Mouse (Mus musculus): ENCODE data around the gene Dnaja3. TPM values are rescaled to one million over a fixed set of nuclear protein-coding genes. Genes with fewer than 3 reads are reported as not detected.
"Not testable (repeated sequence)": the region's sequence is repeated elsewhere in the genome, so short reads cannot be mapped to it uniquely, and the experiment has no call there.

Gene Dnaja3
- polyA plus RNA-seq, 1 experiment from 2014 or later: 57.0 TPM

GRCm38 (mm10) chr16:4680922-4681455 is 41.2 kb downstream of the Dnaja3 start:
- H3K9ac ChIP-seq (ENCODE audit: low read length); H3K36me3 ChIP-seq (ENCODE audit: control insufficient read depth, insufficient read depth, low read length); H3K27me3 ChIP-seq (ENCODE audit: control insufficient read depth, insufficient read depth, low read length); H3K4me2 ChIP-seq; H3K27ac ChIP-seq (ENCODE audit: low read depth, low read length); H3K4me3 ChIP-seq (ENCODE audit: low read depth, low read length); ATAC-seq (ENCODE audit: low FRiP score); H3K9me3 ChIP-seq (ENCODE audit: control insufficient read depth, low read length): not testable (repeated sequence)
- peak; percentile 59 for DNase-seq (ENCODE audit: low spot score, missing footprints)
- H3K4me1 ChIP-seq (ENCODE audit: control insufficient read depth, insufficient read depth, low read length): peaks cover 23% of the 10 kb centered on the region
- 89% methylated on average over 3 of the region's 3 CpGs for WGBS

GRCm38 (mm10) chr16:4682628-4683179 is 42.9 kb downstream of the Dnaja3 start:
- no peaks in the 10 kb centered on the region for H3K9me3 ChIP-seq (ENCODE audit: control insufficient read depth, low read length)
- H3K27ac ChIP-seq (ENCODE audit: low read depth, low read length): no peak overlapping the region
- no peaks in the 10 kb centered on the region for H3K27me3 ChIP-seq (ENCODE audit: control insufficient read depth, insufficient read depth, low read length)
- H3K4me1 ChIP-seq (ENCODE audit: control insufficient read depth, insufficient read depth, low read length): peaks cover 23% of the 10 kb centered on the region
- WGBS: 79% methylated on average over 4 of the region's 4 CpGs
- peak overlapping the region; percentile 90; the same call in 1 of the 2 replicates for H3K4me2 ChIP-seq
- no peaks in the 10 kb centered on the region for H3K36me3 ChIP-seq (ENCODE audit: control insufficient read depth, insufficient read depth, low read length)
- H3K4me3 ChIP-seq (ENCODE audit: low read depth, low read length): peak overlapping the region; percentile 91; the same call in 1 of the 2 replicates
- ATAC-seq (ENCODE audit: low FRiP score) (no peak), DNase-seq (ENCODE audit: low spot score, missing footprints) (peak; percentile 57)
- H3K9ac ChIP-seq (ENCODE audit: low read length): peak overlapping the region; percentile 88; the same call in 1 of the 2 replicates

GRCm38 (mm10) chr16:4683193-4683580 is 43.4 kb downstream of the Dnaja3 start:
- Histone ChIP-seq H3K27me3 (ENCODE audit: control insufficient read depth, insufficient read depth, low read length) (no peaks in the 10 kb centered on the region), H3K27ac (ENCODE audit: low read depth, low read length) (no peak overlapping the region), H3K4me1 (ENCODE audit: control insufficient read depth, insufficient read depth, low read length) (peaks cover 23% of the 10 kb centered on the region), H3K4me3 (ENCODE audit: low read depth, low read length) (peak overlapping the region; percentile 91), H3K4me2 (peak overlapping the region; percentile 90), H3K9me3 (ENCODE audit: control insufficient read depth, low read length) (no peaks in the 10 kb centered on the region), H3K9ac (ENCODE audit: low read length) (peak overlapping the region; percentile 88), H3K36me3 (ENCODE audit: control insufficient read depth, insufficient read depth, low read length) (peaks cover under 1% of the 10 kb centered on the region; the same call in 1 of the 2 replicates)
- ATAC-seq (ENCODE audit: low FRiP score) (no peak), DNase-seq (ENCODE audit: low spot score, missing footprints) (no peak)
- WGBS: 35% methylated on average over 9 of the region's 9 CpGs

GRCm38 (mm10) chr16:4683581-4684456 is 44.0 kb downstream of the Dnaja3 start:
- Histone ChIP-seq H3K4me1 (ENCODE audit: control insufficient read depth, insufficient read depth, low read length) (peaks cover 20% of the 10 kb centered on the region), H3K9ac (ENCODE audit: low read length) (peak overlapping the region; percentile 88), H3K9me3 (ENCODE audit: control insufficient read depth, low read length) (no peaks in the 10 kb centered on the region), H3K36me3 (ENCODE audit: control insufficient read depth, insufficient read depth, low read length) (peaks cover 4% of the 10 kb centered on the region; the same call in 1 of the 2 replicates), H3K4me3 (ENCODE audit: low read depth, low read length) (peak overlapping the region; percentile 91), H3K4me2 (peak overlapping the region; percentile 90), H3K27ac (ENCODE audit: low read depth, low read length) (no peak overlapping the region), H3K27me3 (ENCODE audit: control insufficient read depth, insufficient read depth, low read length) (no peaks in the 10 kb centered on the region)
- ATAC-seq (ENCODE audit: low FRiP score) (peak; percentile 84), DNase-seq (ENCODE audit: low spot score, missing footprints) (peak; percentile 100)
- WGBS: under 1% methylated on average over 54 of the region's 54 CpGs

- WGBS: 2% methylated on average over 9 of the region's 9 CpGs
- DNase-seq (ENCODE audit: low spot score, missing footprints): no peak
- peak overlapping the region; percentile 90 for H3K4me2 ChIP-seq
- peaks cover 8% of the 10 kb centered on the region for H3K36me3 ChIP-seq (ENCODE audit: control insufficient read depth, insufficient read depth, low read length)
- no peaks in the 10 kb centered on the region for H3K9me3 ChIP-seq (ENCODE audit: control insufficient read depth, low read length)
- H3K27ac ChIP-seq (ENCODE audit: low read depth, low read length): no peak overlapping the region
- peak overlapping the region; percentile 91 for H3K4me3 ChIP-seq (ENCODE audit: low read depth, low read length)
- peaks cover 16% of the 10 kb centered on the region for H3K4me1 ChIP-seq (ENCODE audit: control insufficient read depth, insufficient read depth, low read length)
- H3K9ac ChIP-seq (ENCODE audit: low read length): peak overlapping the region; percentile 88
- no peaks in the 10 kb centered on the region for H3K27me3 ChIP-seq (ENCODE audit: control insufficient read depth, insufficient read depth, low read length)
- ATAC-seq (ENCODE audit: low FRiP score): no peak
Observed at GRCm38 (mm10) chr16:4684457-4684791, 44.6 kb downstream of the Dnaja3 start.

GRCm38 (mm10) chr16:4689371-4689770 is 49.6 kb downstream of the Dnaja3 start:
- H3K27me3 ChIP-seq (ENCODE audit: control insufficient read depth, insufficient read depth, low read length); H3K9ac ChIP-seq (ENCODE audit: low read length); H3K4me2 ChIP-seq; DNase-seq (ENCODE audit: low spot score, missing footprints); ATAC-seq (ENCODE audit: low FRiP score); H3K4me3 ChIP-seq (ENCODE audit: low read depth, low read length); H3K4me1 ChIP-seq (ENCODE audit: control insufficient read depth, insufficient read depth, low read length); H3K9me3 ChIP-seq (ENCODE audit: control insufficient read depth, low read length); H3K27ac ChIP-seq (ENCODE audit: low read depth, low read length): not testable (repeated sequence)
- H3K36me3 ChIP-seq (ENCODE audit: control insufficient read depth, insufficient read depth, low read length): peaks cover 22% of the 10 kb centered on the region
- WGBS: 98% methylated on average over 4 of the region's 4 CpGs

- DNase-seq (ENCODE audit: low spot score, missing footprints) (no peak), ATAC-seq (ENCODE audit: low FRiP score) (no peak)
- Histone ChIP-seq H3K4me2 (no peak overlapping the region), H3K4me3 (ENCODE audit: low read depth, low read length) (no peak overlapping the region), H3K36me3 (ENCODE audit: control insufficient read depth, insufficient read depth, low read length) (peaks cover 36% of the 10 kb centered on the region), H3K4me1 (ENCODE audit: control insufficient read depth, insufficient read depth, low read length) (no peaks in the 10 kb centered on the region), H3K9me3 (ENCODE audit: control insufficient read depth, low read length) (no peaks in the 10 kb centered on the region), H3K27ac (ENCODE audit: low read depth, low read length) (no peak overlapping the region), H3K9ac (ENCODE audit: low read length) (no peak overlapping the region), H3K27me3 (ENCODE audit: control insufficient read depth, insufficient read depth, low read length) (no peaks in the 10 kb centered on the region)
- 100% methylated on average over 3 of the region's 3 CpGs for WGBS
Observed at GRCm38 (mm10) chr16:4701211-4701610, 61.4 kb downstream of the Dnaja3 start.

GRCm38 (mm10) chr16:4702646-4703045 is 62.9 kb downstream of the Dnaja3 start:
- Histone ChIP-seq H3K27me3 (ENCODE audit: control insufficient read depth, insufficient read depth, low read length) (no peaks in the 10 kb centered on the region), H3K9me3 (ENCODE audit: control insufficient read depth, low read length) (no peaks in the 10 kb centered on the region), H3K4me1 (ENCODE audit: control insufficient read depth, insufficient read depth, low read length) (no peaks in the 10 kb centered on the region), H3K4me3 (ENCODE audit: low read depth, low read length) (no peak overlapping the region), H3K9ac (ENCODE audit: low read length) (no peak overlapping the region), H3K27ac (ENCODE audit: low read depth, low read length) (no peak overlapping the region), H3K36me3 (ENCODE audit: control insufficient read depth, insufficient read depth, low read length) (peaks cover 30% of the 10 kb centered on the region), H3K4me2 (no peak overlapping the region)
- WGBS: 93% methylated on average over 1 of the region's 1 CpGs
- no peak for DNase-seq (ENCODE audit: low spot score, missing footprints)
- no peak for ATAC-seq (ENCODE audit: low FRiP score)

- Histone ChIP-seq H3K4me1 (ENCODE audit: control insufficient read depth, insufficient read depth, low read length) (no peaks in the 10 kb centered on the region), H3K27me3 (ENCODE audit: control insufficient read depth, insufficient read depth, low read length) (no peaks in the 10 kb centered on the region), H3K9me3 (ENCODE audit: control insufficient read depth, low read length) (no peaks in the 10 kb centered on the region), H3K9ac (ENCODE audit: low read length) (no peak overlapping the region), H3K4me3 (ENCODE audit: low read depth, low read length) (no peak overlapping the region), H3K36me3 (ENCODE audit: control insufficient read depth, insufficient read depth, low read length) (peaks cover 30% of the 10 kb centered on the region), H3K4me2 (no peak overlapping the region), H3K27ac (ENCODE audit: low read depth, low read length) (no peak overlapping the region)
- WGBS: 75% methylated on average over 4 of the region's 4 CpGs
- DNase-seq (ENCODE audit: low spot score, missing footprints): no peak
- no peak for ATAC-seq (ENCODE audit: low FRiP score)
Observed at GRCm38 (mm10) chr16:4705541-4705940, 65.8 kb downstream of the Dnaja3 start.

Data from midbrain, embryonic 11.5 days (tissue).